Mouse (Mus musculus) neural tube, embryonic 11.5 days (tissue): ENCODE results near the gene Smim23. TPM values are rescaled to one million over a fixed set of nuclear protein-coding genes. Genes with fewer than 3 reads are reported as not detected.

Source experiments
- ATAC-seq: fragments of 200-750 bp; cut with Nextera tagmentation; 2 replicates; pipeline ENCODE4 v1.8.0; 2017; ENCODE audit warnings: moderate number of reproducible peaks, mild to moderate bottlenecking, moderate TSS enrichment, moderate library complexity; ENCODE audit not compliant: insufficient read depth, low FRiP score, low TSS enrichment
- DNase-seq: peaks from one replicate; pipeline ENCODE4 v3.0.0-alpha.2; 2015; ENCODE audit warnings: low spot score
- H3K27ac ChIP-seq: fragments of 300-500 bp; sonication (generic); 2 replicates; pipeline ENCODE4 v1.5.1; 2014; ENCODE audit warnings: low read depth, mild to moderate bottlenecking, low read length
- H3K27me3 ChIP-seq: fragments of 300-500 bp; sonication (generic); 2 replicates; pipeline ENCODE4 v1.6.1; 2014; ENCODE audit warnings: mild to moderate bottlenecking, low read length, mixed read lengths; ENCODE audit not compliant: control insufficient read depth, insufficient read depth
- H3K36me3 ChIP-seq: fragments of 300-500 bp; sonication (generic); 2 replicates; pipeline ENCODE4 v1.6.1; 2014; ENCODE audit warnings: mild to moderate bottlenecking, low read length, moderate library complexity, mixed read lengths; ENCODE audit not compliant: control insufficient read depth, insufficient read depth
- H3K4me1 ChIP-seq: fragments of 300-500 bp; sonication (generic); 2 replicates; pipeline ENCODE4 v1.6.1; 2014; ENCODE audit warnings: low read length, mixed read lengths; ENCODE audit not compliant: control insufficient read depth, insufficient read depth
- H3K4me2 ChIP-seq: fragments of 300-500 bp; sonication (generic); 2 replicates; pipeline ENCODE4 v1.6.1; 2014; ENCODE audit warnings: low read depth, mild to moderate bottlenecking, moderate library complexity
- H3K4me3 ChIP-seq: fragments of 300-500 bp; sonication (generic); 2 replicates; pipeline ENCODE4 v1.5.1; 2014; ENCODE audit warnings: low read depth, low read length
- H3K9ac ChIP-seq: fragments of 300-500 bp; sonication (generic); 2 replicates; pipeline ENCODE4 v1.6.1; 2014; ENCODE audit warnings: mild to moderate bottlenecking, low read length
- H3K9me3 ChIP-seq: fragments of 300-500 bp; sonication (generic); 2 replicates; pipeline ENCODE4 v1.6.1; 2016; ENCODE audit warnings: low read length; ENCODE audit not compliant: control insufficient read depth
- WGBS: fragments of 180-500 bp; shearing (Covaris S2); extraction: QIAGEN DNeasy Blood & Tissue Kit; methylation state at CpG from one replicate; pipeline ENCODE4 v1.1.7; 2014; 5-methylcytosine and 5-hydroxymethylcytosine counted together
- polyA plus RNA-seq: library from polyadenylated mRNA; unstranded; fragments of >200 nt; fragmentation: Nextera tagmentation; extraction: Ambion mirVana; gene quantifications from 2 replicates; pipeline ENCODE4 v1.2.1, GENCODE M21; 2014

Smim23 gene
- polyA plus RNA-seq, 1 experiment from 2014 or later = not detected

DNA sequence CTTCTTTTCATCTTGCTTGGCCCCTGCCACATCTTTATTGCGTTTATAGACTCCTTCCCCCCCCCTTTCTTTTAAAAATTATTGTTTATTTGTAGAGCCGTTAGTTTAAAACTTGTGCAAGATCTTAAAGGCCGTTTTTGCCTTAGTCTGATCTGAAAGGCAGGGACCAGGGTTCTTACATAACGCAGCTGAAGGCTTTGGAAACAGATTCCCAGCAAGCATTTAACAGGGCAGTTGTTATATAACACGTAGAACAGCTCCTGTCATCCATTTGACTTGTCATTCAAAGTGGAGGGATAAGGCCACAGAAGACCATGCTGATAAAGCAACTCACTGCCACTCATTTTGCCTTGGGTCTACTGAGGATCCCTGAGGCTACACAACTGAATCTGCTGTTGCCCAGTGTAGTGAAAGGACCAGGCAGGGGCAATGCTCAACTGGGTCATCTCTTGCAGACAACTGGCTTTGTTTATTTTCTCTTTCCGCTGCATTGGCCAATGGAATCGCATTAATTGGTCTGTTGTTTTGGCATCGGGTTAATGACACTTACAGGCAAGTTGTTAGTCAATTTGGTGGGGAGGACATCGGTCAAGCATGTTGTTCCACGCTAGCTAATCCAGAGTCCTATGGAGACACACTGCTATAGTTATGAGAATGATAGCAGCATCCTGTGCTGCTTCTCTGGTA, 29.5 kb downstream of the Smim23 start:
- ATAC-seq (no peak), DNase-seq (no peak)
- 60% methylated on average over 10 of the region's 10 CpGs for WGBS
- no peak overlapping the region for H3K9ac ChIP-seq
- no peak overlapping the region for H3K4me3 ChIP-seq
- H3K4me1 ChIP-seq = no peaks in the 10 kb centered on the region
- no peak overlapping the region for H3K27ac ChIP-seq
- H3K4me2 ChIP-seq = no peak overlapping the region
- H3K36me3 ChIP-seq = no peaks in the 10 kb centered on the region
- no peaks in the 10 kb centered on the region for H3K27me3 ChIP-seq
- H3K9me3 ChIP-seq = no peaks in the 10 kb centered on the region

DNA sequence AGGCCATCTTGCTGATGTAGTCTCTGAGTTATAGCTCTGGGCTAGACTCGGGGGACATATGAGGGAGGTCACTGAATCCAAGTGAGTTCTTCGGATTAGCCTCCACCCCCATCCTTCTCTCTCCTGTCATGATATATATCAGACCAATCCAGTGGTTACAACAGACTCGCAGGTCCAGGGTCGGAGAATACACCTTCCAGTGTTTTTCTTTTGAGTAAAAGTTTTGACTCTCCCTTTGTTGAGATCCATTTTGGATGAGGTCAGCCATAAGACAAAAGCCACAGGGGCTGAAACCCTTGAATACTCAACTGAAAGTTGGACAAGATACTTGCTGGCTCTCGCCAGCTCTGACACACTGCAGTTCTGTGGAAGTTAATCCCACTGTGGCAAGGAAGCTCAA, 38.2 kb downstream of the Smim23 start:
- Histone ChIP-seq H3K9ac (no peak overlapping the region), H3K4me1 (no peaks in the 10 kb centered on the region), H3K9me3 (no peaks in the 10 kb centered on the region), H3K27me3 (no peaks in the 10 kb centered on the region), H3K4me2 (no peak overlapping the region), H3K4me3 (no peak overlapping the region), H3K27ac (no peak overlapping the region), H3K36me3 (no peaks in the 10 kb centered on the region)
- ATAC-seq (no peak), DNase-seq (no peak)
- WGBS = 82% methylated on average over 5 of the region's 5 CpGs

DNA sequence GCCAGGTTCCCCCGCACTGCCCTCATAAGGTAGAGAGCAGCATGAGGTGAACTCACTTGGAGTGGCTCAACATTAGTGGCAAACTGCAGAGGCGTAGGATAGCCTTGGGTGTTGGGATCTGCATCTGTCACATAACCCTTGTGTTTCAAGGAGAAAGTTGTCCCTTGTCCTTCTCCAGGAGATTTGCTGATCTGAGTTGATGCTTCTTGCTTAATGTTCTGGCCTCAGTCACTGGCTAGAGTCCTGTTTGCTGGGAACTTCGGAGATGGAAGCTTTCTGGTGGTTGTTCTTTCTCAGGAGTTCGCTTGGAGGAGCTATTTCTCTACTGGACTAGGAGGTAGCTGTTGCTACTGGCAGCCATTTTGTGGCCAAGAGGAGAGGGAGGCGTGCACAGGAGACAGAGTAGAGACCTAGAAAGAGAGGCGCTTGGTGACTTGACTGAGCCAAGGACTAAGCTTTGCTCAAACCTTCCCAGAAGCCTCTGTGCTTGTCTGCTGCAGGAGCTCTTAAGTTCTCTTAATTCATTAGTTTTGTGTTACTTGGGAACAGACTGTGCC, 38.7 kb downstream of the Smim23 start:
- H3K4me1 ChIP-seq = no peaks in the 10 kb centered on the region
- H3K36me3 ChIP-seq = no peaks in the 10 kb centered on the region
- H3K9me3 ChIP-seq = no peaks in the 10 kb centered on the region
- H3K27me3 ChIP-seq = no peaks in the 10 kb centered on the region
- ATAC-seq = no peak
- DNase-seq = no peak
- no peak overlapping the region for H3K27ac ChIP-seq
- no peak overlapping the region for H3K9ac ChIP-seq
- WGBS = 88% methylated on average over 6 of the region's 6 CpGs
- no peak overlapping the region for H3K4me3 ChIP-seq
- H3K4me2 ChIP-seq = no peak overlapping the region

DNA sequence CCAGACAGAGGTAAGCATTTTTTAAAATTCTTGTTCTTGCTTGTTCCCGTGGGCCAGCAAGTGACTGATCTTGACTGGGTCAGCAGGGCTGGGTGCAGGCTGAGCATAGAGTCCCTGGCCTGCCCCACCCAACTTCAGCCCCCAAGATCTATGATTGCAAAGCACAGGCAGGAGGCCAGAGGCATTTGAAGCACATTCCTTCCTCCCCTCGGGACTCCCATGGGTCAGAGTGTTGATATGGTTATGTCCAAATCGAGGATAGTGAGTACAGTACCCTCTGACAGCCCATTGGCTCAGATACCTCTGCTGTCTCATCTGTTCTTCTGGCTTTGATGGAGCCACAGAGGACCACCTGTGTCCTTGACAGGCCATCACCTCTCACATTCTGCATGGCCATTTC, 41.7 kb downstream of the Smim23 start:
- 76% methylated on average over 3 of the region's 3 CpGs for WGBS
- no peak overlapping the region for H3K4me2 ChIP-seq
- no peaks in the 10 kb centered on the region for H3K36me3 ChIP-seq
- no peaks in the 10 kb centered on the region for H3K27me3 ChIP-seq
- no peak for ATAC-seq
- no peaks in the 10 kb centered on the region for H3K9me3 ChIP-seq
- no peak overlapping the region for H3K27ac ChIP-seq
- H3K4me3 ChIP-seq = no peak overlapping the region
- no peak for DNase-seq
- H3K9ac ChIP-seq = no peak overlapping the region
- no peaks in the 10 kb centered on the region for H3K4me1 ChIP-seq

DNA sequence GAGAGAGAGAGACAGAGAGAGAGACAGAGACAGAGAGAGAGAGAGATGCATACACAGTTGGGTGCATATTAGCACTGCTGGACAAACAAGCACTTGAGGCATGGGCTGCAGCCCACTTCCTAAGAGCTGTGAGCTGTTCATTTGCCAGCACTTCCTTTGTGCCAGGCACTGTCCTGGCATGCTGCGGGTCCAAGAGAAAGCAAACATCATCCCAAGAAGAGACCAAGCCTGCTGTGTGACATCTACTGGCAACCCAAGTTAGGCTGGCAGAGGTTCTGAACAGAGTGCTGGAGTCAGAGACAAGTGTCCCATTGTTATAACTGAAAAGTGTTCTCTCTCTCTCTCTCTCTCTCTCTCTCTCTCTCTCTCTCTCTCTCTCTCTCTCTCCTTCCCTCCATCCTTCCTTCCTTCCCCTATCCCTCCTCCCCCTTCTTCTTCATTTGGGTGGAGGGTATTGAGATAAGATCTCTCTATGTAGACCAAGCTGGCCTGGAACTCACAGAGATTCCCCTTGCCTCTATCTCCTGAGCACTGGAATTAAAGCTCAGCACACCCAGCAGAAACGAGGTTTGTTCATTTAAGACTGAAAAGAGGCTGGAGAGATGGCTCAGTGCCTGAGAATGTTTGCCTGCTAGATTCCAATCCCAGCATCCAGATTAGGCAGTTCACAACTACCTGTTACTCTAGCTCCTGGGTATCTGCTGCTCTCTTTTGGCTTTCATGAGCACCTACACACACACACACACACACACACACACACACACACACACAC, 42.6 kb downstream of the Smim23 start:
- no peak overlapping the region for H3K9ac ChIP-seq
- no peaks in the 10 kb centered on the region for H3K27me3 ChIP-seq
- H3K4me2 ChIP-seq = no peak overlapping the region
- WGBS = 86% methylated on average over 2 of the region's 2 CpGs
- H3K27ac ChIP-seq = no peak overlapping the region
- no peaks in the 10 kb centered on the region for H3K4me1 ChIP-seq
- H3K4me3 ChIP-seq = no peak overlapping the region
- H3K9me3 ChIP-seq = no peaks in the 10 kb centered on the region
- no peaks in the 10 kb centered on the region for H3K36me3 ChIP-seq
- ATAC-seq (no peak), DNase-seq (no peak)

DNA sequence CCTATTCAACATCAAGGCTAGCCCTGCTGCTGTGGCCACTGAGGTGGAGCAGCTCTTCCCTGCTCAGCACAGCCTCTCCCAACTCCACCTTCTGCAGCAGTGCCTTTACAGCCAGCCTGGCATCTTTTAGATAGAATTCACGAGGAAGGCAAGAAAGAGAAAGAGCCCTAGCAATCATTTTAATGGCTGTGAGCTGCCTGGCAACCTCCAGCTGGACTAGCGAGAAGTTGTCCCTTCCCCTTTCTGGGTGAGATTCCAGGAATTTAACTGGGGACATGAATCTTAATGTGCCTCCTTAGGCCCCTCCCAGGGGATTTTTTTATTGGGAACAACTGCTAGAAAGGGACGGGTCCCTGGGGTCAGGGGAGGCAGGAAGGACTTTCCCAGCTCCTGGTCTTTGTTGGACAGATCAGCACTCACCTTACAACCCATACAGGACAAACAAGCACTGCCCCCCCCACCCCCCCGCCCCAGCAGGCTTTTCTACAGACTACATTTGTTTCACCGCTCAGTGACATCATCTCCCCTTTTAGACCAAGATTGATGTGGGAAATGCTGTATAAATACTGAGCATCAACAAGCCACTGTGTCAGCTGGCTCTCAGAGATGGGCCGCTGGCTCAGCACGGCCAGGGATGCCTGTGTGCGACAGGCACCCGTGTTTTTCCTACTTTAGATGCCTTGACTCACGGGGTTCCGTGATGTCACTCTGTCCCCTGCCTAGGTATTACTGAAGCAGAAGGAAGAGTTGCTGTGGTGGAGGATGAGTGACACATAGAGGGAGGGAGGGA, 43.5 kb downstream of the Smim23 start:
- Histone ChIP-seq H3K4me2 (no peak overlapping the region), H3K27me3 (no peaks in the 10 kb centered on the region), H3K9ac (no peak overlapping the region), H3K4me3 (no peak overlapping the region), H3K4me1 (no peaks in the 10 kb centered on the region), H3K27ac (no peak overlapping the region), H3K36me3 (no peaks in the 10 kb centered on the region), H3K9me3 (no peaks in the 10 kb centered on the region)
- WGBS = 42% methylated on average over 11 of the region's 11 CpGs
- peak; percentile 41 for DNase-seq
- peak; percentile 55 for ATAC-seq

DNA sequence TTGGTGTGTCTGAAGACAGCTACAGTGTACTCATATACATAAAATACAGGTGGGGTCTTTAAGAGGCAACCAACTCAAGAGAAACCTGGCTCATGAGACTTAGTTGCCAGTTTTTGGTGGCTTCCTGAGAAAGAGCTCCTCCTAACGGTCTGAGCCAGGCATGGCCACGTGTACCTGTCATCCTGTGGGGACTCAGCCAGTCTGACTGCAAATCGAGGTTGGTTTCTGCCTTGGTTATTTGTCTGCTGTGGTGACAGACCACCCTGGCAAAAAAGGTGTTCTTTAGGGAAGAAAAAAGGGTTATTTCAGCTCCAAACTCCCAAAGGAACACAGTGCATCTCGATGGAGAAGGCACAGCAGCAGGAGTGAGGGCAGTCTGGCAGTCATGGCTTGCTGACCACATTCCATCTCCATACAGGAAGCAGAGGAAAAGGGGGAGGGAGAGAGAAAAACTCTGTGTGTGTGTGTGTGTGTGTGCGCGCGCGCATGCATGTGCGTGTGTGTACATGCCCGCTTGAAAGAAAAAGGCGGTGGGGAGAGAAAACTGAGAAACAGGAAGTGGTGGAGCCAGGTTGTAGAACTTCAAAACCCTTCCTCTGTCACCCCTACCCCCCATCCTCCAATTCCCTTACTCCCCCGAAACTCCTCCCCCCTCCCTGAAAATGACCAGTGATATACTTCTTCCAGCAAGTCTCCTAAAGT, 55.6 kb downstream of the Smim23 start:
- 83% methylated on average over 12 of the region's 12 CpGs for WGBS
- no peaks in the 10 kb centered on the region for H3K9me3 ChIP-seq
- no peak overlapping the region for H3K4me3 ChIP-seq
- no peaks in the 10 kb centered on the region for H3K27me3 ChIP-seq
- ATAC-seq (no peak), DNase-seq (no peak)
- no peak overlapping the region for H3K9ac ChIP-seq
- no peaks in the 10 kb centered on the region for H3K4me1 ChIP-seq
- no peak overlapping the region for H3K27ac ChIP-seq
- H3K4me2 ChIP-seq = no peak overlapping the region
- no peaks in the 10 kb centered on the region for H3K36me3 ChIP-seq
